Mouse (Mus musculus) E14TG2a.4 (cell line): ENCODE measurements at regions not wholly inside any gene's neighbourhood (a gene's known extent, or its start where the extent isn't known, plus 50 kb on each side); places are given as distances from the start of the nearest gene placed in this dataset.

Experiments used
- H3K27me3 ChIP-seq: 2 replicates; pipeline ENCODE4 v1.6.1; 2014; ENCODE audit warnings: low read length, control low read depth; ENCODE audit not compliant: insufficient read depth
- H3K36me3 ChIP-seq: 2 replicates; pipeline ENCODE4 v1.6.1; 2014; ENCODE audit warnings: low read length, control low read depth; ENCODE audit not compliant: insufficient read depth
- H3K4me1 ChIP-seq: replicated peaks from 2 replicates; pipeline ENCODE4 v1.6.1; 2014; ENCODE audit warnings: low read depth, low read length, control low read depth
- H3K4me3 ChIP-seq: replicated peaks from 2 replicates; pipeline ENCODE4 v1.5.1; 2014; ENCODE audit warnings: mild to moderate bottlenecking, low read length
- H3K9me3 ChIP-seq: 2 replicates; pipeline ENCODE4 v1.6.1; 2014; ENCODE audit warnings: low read length, control low read depth
- CTCF ChIP-seq: conservative IDR thresholded peaks from 2 replicates; pipeline ENCODE4 v1.5.1; 2014; ENCODE audit warnings: low read length
- NANOG ChIP-seq: IDR thresholded peaks from 2 replicates; pipeline ENCODE4 v1.6.1; 2014; ENCODE audit warnings: borderline replicate concordance, low read length, mixed read lengths
- POU5F1 ChIP-seq: IDR thresholded peaks from 2 replicates; pipeline ENCODE4 v1.6.1; 2014; ENCODE audit warnings: low read length, borderline replicate concordance

- H3K4me1 ChIP-seq, result peaks cover 18% of the 10 kb centered on the region
- H3K4me3 ChIP-seq, result no peak overlapping the region
- H3K27me3 ChIP-seq, result no peaks in the 10 kb centered on the region
- H3K9me3 ChIP-seq, result no peaks in the 10 kb centered on the region
- TF ChIP-seq NANOG, result no peak
- TF ChIP-seq CTCF, result no peak
- no peak for TF ChIP-seq POU5F1
- no peaks in the 10 kb centered on the region for H3K36me3 ChIP-seq
Observed at GRCm38 (mm10) chr2:15161831-15162230, 107.0 kb upstream of the Nsun6 start.

- no peaks in the 10 kb centered on the region for H3K27me3 ChIP-seq
- no peak overlapping the region for H3K4me3 ChIP-seq
- TF ChIP-seq CTCF, result no peak
- no peak for TF ChIP-seq POU5F1
- no peak for TF ChIP-seq NANOG
- H3K4me1 ChIP-seq, result peaks cover 8% of the 10 kb centered on the region
- H3K9me3 ChIP-seq, result 0 out of 2 replicates have a peak, but pooled peaks cover 3% of the 10 kb centered on the region
- no peaks in the 10 kb centered on the region for H3K36me3 ChIP-seq
Observed at GRCm38 (mm10) chr2:15157622-15158021, 102.8 kb upstream of the Nsun6 start.

DNA sequence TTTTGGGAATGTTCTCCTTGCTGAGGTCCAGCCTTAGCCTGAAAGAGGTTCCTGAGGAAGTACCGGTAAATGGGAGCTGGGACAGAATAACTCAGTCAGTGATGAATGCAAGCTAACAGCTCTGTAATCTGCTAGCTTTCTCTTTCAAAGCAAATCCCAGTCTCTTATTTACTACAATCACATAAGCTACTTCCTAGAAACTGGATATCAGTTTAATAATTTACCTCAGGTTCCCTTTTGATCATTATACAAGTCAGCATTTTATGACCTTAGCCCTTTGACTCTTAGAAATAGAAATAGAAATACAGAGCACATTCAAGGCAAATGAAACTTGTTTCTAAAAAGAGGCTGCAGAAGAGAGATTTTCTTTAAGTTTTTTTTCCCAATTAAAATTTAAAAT is 96.0 kb upstream of the Nsun6 start:
- Histone ChIP-seq H3K4me3 (no peak overlapping the region), H3K9me3 (peaks cover 19% of the 10 kb centered on the region), H3K27me3 (no peaks in the 10 kb centered on the region), H3K36me3 (no peaks in the 10 kb centered on the region), H3K4me1 (no peaks in the 10 kb centered on the region; the same call in 1 of the 2 replicates)
- TF ChIP-seq CTCF (no peak), POU5F1 (no peak), NANOG (no peak)

DNA sequence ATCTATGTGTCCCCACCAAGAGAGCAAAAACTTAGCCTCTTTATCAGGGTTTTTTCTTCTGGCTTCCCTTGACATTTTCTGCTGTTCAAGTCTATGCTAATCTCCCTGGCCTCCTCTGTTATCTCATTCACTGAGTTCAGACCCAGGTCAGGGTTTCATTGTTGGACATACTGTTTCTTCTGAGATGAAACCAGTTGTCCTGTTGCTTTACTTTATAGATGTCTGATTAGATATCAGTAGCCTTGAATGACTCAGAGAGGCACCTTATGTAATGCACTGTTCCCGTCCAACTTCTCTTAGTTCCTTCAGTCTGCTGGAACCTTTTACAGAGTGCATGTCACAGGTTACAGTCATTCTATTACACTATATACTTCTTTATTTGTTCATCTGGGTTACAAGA is 93.5 kb upstream of the Nsun6 start:
- no peaks in the 10 kb centered on the region for H3K27me3 ChIP-seq
- TF ChIP-seq CTCF (no peak), NANOG (no peak), POU5F1 (no peak)
- H3K4me1 ChIP-seq, result 0 out of 2 replicates have a peak, but pooled peaks cover 8% of the 10 kb centered on the region
- H3K9me3 ChIP-seq, result peaks cover 18% of the 10 kb centered on the region
- no peaks in the 10 kb centered on the region for H3K36me3 ChIP-seq
- no peak overlapping the region for H3K4me3 ChIP-seq

GRCm38 (mm10) chr2:15146986-15147385 is 92.1 kb upstream of the Nsun6 start:
- no peak overlapping the region for H3K4me3 ChIP-seq
- H3K27me3 ChIP-seq, result no peaks in the 10 kb centered on the region
- H3K36me3 ChIP-seq, result no peaks in the 10 kb centered on the region
- peaks cover 12% of the 10 kb centered on the region for H3K9me3 ChIP-seq
- 0 out of 2 replicates have a peak, but pooled peaks cover 8% of the 10 kb centered on the region for H3K4me1 ChIP-seq
- no peak for TF ChIP-seq POU5F1
- no peak for TF ChIP-seq CTCF
- TF ChIP-seq NANOG, result no peak

- no peak overlapping the region for H3K4me3 ChIP-seq
- 0 out of 2 replicates have a peak, but pooled peaks cover 8% of the 10 kb centered on the region for H3K4me1 ChIP-seq
- H3K36me3 ChIP-seq, result no peaks in the 10 kb centered on the region
- no peaks in the 10 kb centered on the region for H3K27me3 ChIP-seq
- peaks cover 7% of the 10 kb centered on the region; the same call in 1 of the 2 replicates for H3K9me3 ChIP-seq
- TF ChIP-seq NANOG (no peak), CTCF (no peak), POU5F1 (no peak)
Observed at GRCm38 (mm10) chr2:15146414-15146813, 91.5 kb upstream of the Nsun6 start.

DNA sequence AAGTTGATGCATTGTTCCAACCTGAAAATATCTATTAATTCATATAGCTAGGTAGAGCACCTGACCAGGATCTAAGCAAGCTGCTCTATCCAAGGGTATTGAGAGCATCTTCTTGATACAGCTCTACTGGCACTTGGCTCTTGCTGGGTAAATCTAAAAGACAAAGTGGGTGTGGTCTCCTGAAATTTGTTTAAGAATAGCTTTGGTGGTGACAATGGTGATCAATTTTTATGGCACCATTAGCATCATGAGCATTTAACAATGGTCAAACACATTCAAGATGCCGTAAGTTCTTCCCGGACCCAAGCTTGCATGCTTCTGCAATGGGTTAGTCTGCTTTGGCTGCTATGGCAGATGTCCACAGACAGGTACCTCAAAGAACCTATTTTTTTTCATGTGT is 89.9 kb upstream of the Nsun6 start:
- H3K27me3 ChIP-seq, result no peaks in the 10 kb centered on the region
- H3K9me3 ChIP-seq, result 0 out of 2 replicates have a peak, but pooled peaks cover 3% of the 10 kb centered on the region
- H3K36me3 ChIP-seq, result no peaks in the 10 kb centered on the region
- H3K4me1 ChIP-seq, result 0 out of 2 replicates have a peak, but pooled peaks cover 8% of the 10 kb centered on the region
- TF ChIP-seq NANOG (peak; percentile 30; the same call in 1 of the 2 replicates), CTCF (no peak), POU5F1 (no peak)
- H3K4me3 ChIP-seq, result no peak overlapping the region

DNA sequence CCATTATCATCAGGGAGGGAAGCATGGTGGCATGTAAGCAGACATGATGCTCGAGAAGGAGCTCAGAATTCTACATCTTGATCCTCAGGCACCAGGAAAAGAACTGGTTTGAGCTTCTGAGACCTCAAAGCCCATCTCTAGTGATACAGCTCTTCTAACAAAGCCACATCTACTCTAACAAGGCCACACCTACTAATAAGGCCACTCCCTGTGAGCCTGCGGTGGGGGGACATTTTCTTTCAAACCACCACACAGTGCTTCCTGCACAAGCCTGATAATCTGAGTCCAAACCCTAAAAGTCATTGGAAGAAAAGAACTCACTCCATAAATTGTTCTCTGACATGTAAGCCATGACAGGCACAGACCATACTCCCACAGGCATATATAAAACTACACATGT is 85.0 kb upstream of the Nsun6 start:
- H3K4me3 ChIP-seq, result no peak overlapping the region
- TF ChIP-seq POU5F1 (no peak), CTCF (no peak), NANOG (no peak)
- H3K4me1 ChIP-seq, result 0 out of 2 replicates have a peak, but pooled peaks cover 5% of the 10 kb centered on the region
- no peaks in the 10 kb centered on the region for H3K9me3 ChIP-seq
- H3K36me3 ChIP-seq, result no peaks in the 10 kb centered on the region
- H3K27me3 ChIP-seq, result no peaks in the 10 kb centered on the region
